Mouse (Mus musculus): Measurements from ENCODE around the gene Rpl13a.
A peak's percentile ranks its signal among the peaks of the same experiment; 100 is the strongest.

DNA sequence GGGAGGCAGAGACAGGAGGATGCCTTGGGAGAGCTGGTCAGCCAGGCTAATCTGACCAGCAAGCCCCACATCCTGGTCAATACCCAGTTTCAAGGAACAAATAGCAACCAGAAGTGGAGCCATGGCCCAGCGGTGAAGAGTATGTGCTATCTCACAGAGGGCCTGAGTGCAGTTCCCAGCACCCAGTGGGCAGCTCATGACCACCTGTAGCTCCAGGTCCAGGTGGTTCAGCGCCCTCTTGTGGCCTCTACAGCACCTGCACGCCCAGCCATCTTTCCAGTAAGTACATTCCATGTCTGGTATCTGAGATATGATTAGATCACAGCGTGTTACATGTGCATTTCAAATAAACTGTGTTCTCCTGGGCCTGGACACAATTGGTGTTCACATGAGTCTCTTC, 42.5 kb downstream of the Rpl13a start:
- TF ChIP-seq CTCF (conservative IDR thresholded peaks at IDR 0.05; ENCODE audit: low read length) (peak; percentile 83), NANOG (IDR thresholded peaks at IDR 0.05; ENCODE audit: borderline replicate concordance, low read length) (no peak)
